Mouse (Mus musculus): Measurements from ENCODE around the gene Nup107.

DNA sequence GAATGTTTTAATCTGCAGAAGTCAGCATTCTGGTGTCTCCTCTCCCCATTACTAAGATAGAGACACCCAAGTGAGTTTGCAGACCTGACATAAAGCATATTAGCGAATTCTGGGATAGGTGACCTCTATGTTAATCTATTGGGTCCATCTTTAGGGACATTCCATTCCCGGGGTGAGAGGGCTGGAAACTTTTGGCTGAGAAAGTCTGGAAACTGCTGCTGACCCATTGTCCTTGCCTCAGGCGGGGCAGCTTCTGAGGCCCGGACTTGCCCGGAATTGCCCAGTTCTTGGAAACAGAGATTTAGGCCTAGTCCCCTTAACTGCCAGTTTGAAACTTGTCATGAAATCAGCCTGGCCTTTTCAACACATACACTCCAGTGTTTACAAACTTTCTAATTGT lies 81.1 kb downstream of the Nup107 start:
- no peak for TF ChIP-seq CTCF (IDR thresholded peaks at IDR 0.05; ENCODE audit: control insufficient read depth, insufficient read depth, low read length)
- no peak for TF ChIP-seq POLR2A (IDR thresholded peaks at IDR 0.05; ENCODE audit: borderline replicate concordance, control insufficient read depth, low read depth, low read length)
